Comparison of ENCODE assay signal across 8 mouse cellular contexts in the genomic region with DNA sequence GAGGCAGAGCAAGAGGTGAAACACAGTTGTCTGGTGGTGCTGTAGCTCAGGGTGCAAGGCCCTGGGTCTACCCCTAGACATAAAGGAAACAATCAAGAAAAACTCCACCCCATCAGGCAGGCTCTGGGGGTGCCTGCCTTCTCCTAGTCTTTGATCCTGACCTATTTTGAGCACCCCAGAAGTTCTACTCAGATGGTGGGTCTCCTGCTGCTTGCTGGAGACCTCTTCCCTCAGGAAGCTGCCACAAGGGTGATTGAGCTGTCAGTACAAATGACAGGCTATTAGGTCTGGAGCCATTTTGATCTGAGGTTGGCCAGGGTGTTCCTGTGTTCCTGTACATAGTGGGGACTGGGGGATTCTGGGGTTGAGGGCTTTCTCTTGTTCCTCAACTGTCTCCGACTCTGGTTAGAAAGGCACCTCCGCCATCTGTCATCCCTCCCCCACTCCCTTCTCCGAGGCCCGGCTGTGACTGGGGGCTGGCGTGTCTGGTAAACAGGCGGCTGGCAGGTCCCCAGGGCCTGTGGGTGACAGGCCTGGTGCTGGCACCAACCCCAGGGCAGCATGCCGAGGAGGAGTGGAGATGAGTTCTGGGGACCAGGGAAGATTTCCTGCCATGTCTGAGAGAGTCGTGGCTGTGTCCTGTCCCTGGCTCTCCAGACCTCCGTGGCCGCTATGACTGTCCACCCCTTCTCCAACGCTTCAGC.
DNase-seq lines count a peak whose midpoint lies in the region; ATAC-seq lines count a peak whose summit lies in the region.

No protein-coding gene starts in this region.

- H3K9me3 ChIP-seq in forebrain, embryonic 11.5 days (ENCODE audit: control insufficient read depth, low read length): no peaks in the 10 kb centered on the region
- H3K9me3 ChIP-seq in heart, embryonic 16.5 days (replicated peaks; ENCODE audit: control insufficient read depth, low read length): no peaks in the 10 kb centered on the region
- no peaks in the 10 kb centered on the region for H3K9me3 ChIP-seq in liver, embryonic 12.5 days (replicated peaks)
- H3K9me3 ChIP-seq in neural tube, embryonic 12.5 days: no peaks in the 10 kb centered on the region

- WGBS in forebrain, embryonic 11.5 days: 13% methylated on average over 11 of the region's 11 CpGs
- WGBS in heart, embryonic 16.5 days: 15% methylated on average over 11 of the region's 11 CpGs
- 38% methylated on average over 11 of the region's 11 CpGs for WGBS in liver, embryonic 12.5 days (ENCODE audit: insufficient replicate concordance)
- WGBS in neural tube, embryonic 12.5 days: 3% methylated on average over 11 of the region's 11 CpGs

- ATAC-seq in forebrain, embryonic 11.5 days (replicated peaks; ENCODE audit: low FRiP score): peak; percentile 12
- ATAC-seq in heart, embryonic 16.5 days (replicated peaks; ENCODE audit: extremely low read depth, insufficient read depth, low FRiP score): peak; percentile 11; the same call in 1 of the 2 replicates
- no peak for ATAC-seq in liver, embryonic 12.5 days
- ATAC-seq in neural tube, embryonic 12.5 days (ENCODE audit: low FRiP score, low read depth): peak; percentile 34

- H3K36me3 ChIP-seq in forebrain, embryonic 11.5 days (ENCODE audit: control insufficient read depth, insufficient read depth, low read length): no peaks in the 10 kb centered on the region
- H3K36me3 ChIP-seq in heart, embryonic 16.5 days (ENCODE audit: control insufficient read depth, insufficient read depth): no peaks in the 10 kb centered on the region
- H3K36me3 ChIP-seq in liver, embryonic 12.5 days: no peaks in the 10 kb centered on the region
- H3K36me3 ChIP-seq in neural tube, embryonic 12.5 days: no peaks in the 10 kb centered on the region

- H3K4me3 ChIP-seq in forebrain, embryonic 11.5 days (ENCODE audit: low read depth, low read length): no peak overlapping the region; the same call in 1 of the 2 replicates
- H3K4me3 ChIP-seq in heart, embryonic 16.5 days (ENCODE audit: low read length): no peak overlapping the region
- no peak overlapping the region for H3K4me3 ChIP-seq in liver, embryonic 12.5 days
- H3K4me3 ChIP-seq in neural tube, embryonic 12.5 days: no peak overlapping the region

- H3K9ac ChIP-seq in forebrain, embryonic 11.5 days (ENCODE audit: low read length): peak overlapping the region; percentile 58
- H3K9ac ChIP-seq in heart, embryonic 16.5 days (ENCODE audit: low read length): peak overlapping the region; percentile 51
- no peak overlapping the region for H3K9ac ChIP-seq in liver, embryonic 12.5 days
- H3K9ac ChIP-seq in neural tube, embryonic 12.5 days: peak overlapping the region; percentile 51; the same call in 1 of the 2 replicates

- peak overlapping the region; percentile 67 for H3K4me2 ChIP-seq in forebrain, embryonic 11.5 days (ENCODE audit: low read depth, low read length, severe bottlenecking)
- H3K4me2 ChIP-seq in heart, embryonic 16.5 days (ENCODE audit: low read depth, low read length): peak overlapping the region; percentile 79; the same call in 1 of the 2 replicates
- no peak overlapping the region for H3K4me2 ChIP-seq in liver, embryonic 12.5 days
- peak overlapping the region; percentile 65 for H3K4me2 ChIP-seq in neural tube, embryonic 12.5 days (replicated peaks)

- H3K27ac ChIP-seq in forebrain, embryonic 11.5 days (ENCODE audit: low read depth, low read length): peak overlapping the region; percentile 100
- peak overlapping the region; percentile 80 for H3K27ac ChIP-seq in heart, embryonic 16.5 days (ENCODE audit: low read length)
- H3K27ac ChIP-seq in liver, embryonic 12.5 days: peak overlapping the region; percentile 53
- peak overlapping the region; percentile 100 for H3K27ac ChIP-seq in neural tube, embryonic 12.5 days

- peaks cover 32% of the 10 kb centered on the region for H3K4me1 ChIP-seq in forebrain, embryonic 11.5 days (replicated peaks; ENCODE audit: control insufficient read depth, insufficient read depth, low read length)
- H3K4me1 ChIP-seq in heart, embryonic 16.5 days (ENCODE audit: control insufficient read depth, insufficient read depth, low read length): peaks cover 43% of the 10 kb centered on the region
- H3K4me1 ChIP-seq in liver, embryonic 12.5 days: peaks cover 43% of the 10 kb centered on the region
- H3K4me1 ChIP-seq in neural tube, embryonic 12.5 days: peaks cover 60% of the 10 kb centered on the region

- peak; percentile 62 for DNase-seq in urinary bladder, adult 2 months (ENCODE audit: low spot score)
- no peak for DNase-seq in urinary bladder, postnatal 10 days (ENCODE audit: low spot score)
- DNase-seq in forebrain, embryonic 11.5 days (ENCODE audit: low spot score): peak; percentile 71
- peak; percentile 66 for DNase-seq in kidney, postnatal 14 days
- peak; percentile 82 for DNase-seq in thymus, postnatal 25 days

- H3K27me3 ChIP-seq in forebrain, embryonic 11.5 days (ENCODE audit: control insufficient read depth, insufficient read depth, low read length): no peaks in the 10 kb centered on the region
- H3K27me3 ChIP-seq in heart, embryonic 16.5 days (ENCODE audit: control insufficient read depth, insufficient read depth, low read length): no peaks in the 10 kb centered on the region
- H3K27me3 ChIP-seq in liver, embryonic 12.5 days (replicated peaks): peaks cover 57% of the 10 kb centered on the region
- no peaks in the 10 kb centered on the region for H3K27me3 ChIP-seq in neural tube, embryonic 12.5 days (replicated peaks)
